Mouse (Mus musculus) retina, postnatal 1 day (tissue): ENCODE results near the gene Gm10160.

Experiments used
- DNase-seq: peaks from one replicate; pipeline ENCODE4 v3.0.0-alpha.2; 2012

Gm10160 gene

GRCm38 (mm10) chr7:81825381-81825780 is 30.2 kb downstream of the Gm10160 start:
- no peak for DNase-seq

GRCm38 (mm10) chr7:81824906-81825305 is 30.7 kb downstream of the Gm10160 start:
- no peak for DNase-seq

GRCm38 (mm10) chr7:81806067-81806466 is 49.5 kb downstream of the Gm10160 start:
- no peak for DNase-seq
